Mouse (Mus musculus) gastrocnemius, postnatal 10 days (tissue): ENCODE measurements around the gene Mturn. TPM values are rescaled to one million over a fixed set of nuclear protein-coding genes. Genes with fewer than 3 reads are reported as not detected.
A peak's percentile ranks its signal among the peaks of the same experiment; 100 is the strongest.

ENCODE experiments used
- DNase-seq: peaks from one replicate; pipeline ENCODE4 v3.0.0; 2021; ENCODE audit warnings: mixed read lengths
- long read RNA-seq, 2 experiments: library from polyadenylated mRNA; stranded (forward); transcript quantifications; one replicate each; pipeline ENCODE4 v2.0.0; 2021
- total RNA-seq, 2 experiments: library from RNA; stranded (reverse); gene quantifications; 2 replicates each; pipeline ENCODE4 v1.2.3; 2021

Gene Mturn
- 1 to 10 TPM; 7.3 to 7.9 TPM for total RNA-seq
- long read RNA-seq, experiment 1, full-length matches to known transcripts: 18 of 20 reads
- long read RNA-seq, experiment 1, partial matches to known transcripts: 0 of 20 reads
- long read RNA-seq, experiment 1, other reads (novel, unspliced or antisense): 2 of 20 reads
- long read RNA-seq, experiment 2, full-length matches to known transcripts: 13 of 14 reads
- long read RNA-seq, experiment 2, partial matches to known transcripts: 0 of 14 reads
- long read RNA-seq, experiment 2, other reads (novel, unspliced or antisense): 1 of 14 reads

DNA sequence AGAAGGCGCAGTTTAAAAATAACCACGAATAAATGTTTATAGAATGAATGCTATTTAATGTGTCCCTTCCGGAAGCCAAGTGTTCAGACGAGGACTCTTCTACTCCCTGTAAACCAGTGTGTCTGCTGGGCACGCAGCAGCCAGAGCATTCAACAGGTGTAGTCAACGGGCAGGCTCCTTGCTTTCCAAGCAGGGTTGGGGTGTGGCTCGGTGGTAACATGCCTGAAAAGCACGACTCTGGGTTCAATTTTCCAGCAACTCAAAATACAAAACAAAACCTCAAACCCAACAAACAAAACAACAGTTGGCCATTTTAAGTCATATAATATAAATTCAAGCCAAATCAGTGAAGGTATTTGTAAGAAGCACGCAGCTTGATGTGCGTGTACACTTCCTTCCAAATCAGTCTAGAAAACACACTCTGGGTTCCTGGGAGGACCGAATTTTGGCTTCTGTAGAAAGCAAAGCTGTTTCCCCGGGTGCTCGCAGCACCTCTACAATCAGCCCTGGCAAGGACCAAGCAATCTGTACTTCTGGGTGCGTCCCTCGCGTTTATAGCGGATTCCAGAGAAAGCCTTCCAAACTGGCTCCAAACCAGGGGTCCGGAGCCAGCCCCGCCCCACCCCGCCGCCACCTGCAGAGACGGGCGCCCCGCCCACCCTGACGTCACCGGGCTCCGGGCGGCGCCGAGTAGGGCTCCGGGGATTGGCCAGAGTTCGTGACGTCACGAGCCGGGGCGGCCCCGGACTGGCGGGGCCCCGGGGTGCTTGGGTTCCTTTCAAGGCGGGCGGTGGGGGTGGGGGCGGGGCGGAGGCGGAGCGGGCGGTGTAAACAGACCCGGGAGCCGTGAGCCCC is at the start of gene Mturn:
Gene Mturn, plus strand, starts transcription at position 734 of the 855 bp plus-strand sequence.
- DNase-seq: peak; percentile 100

DNA sequence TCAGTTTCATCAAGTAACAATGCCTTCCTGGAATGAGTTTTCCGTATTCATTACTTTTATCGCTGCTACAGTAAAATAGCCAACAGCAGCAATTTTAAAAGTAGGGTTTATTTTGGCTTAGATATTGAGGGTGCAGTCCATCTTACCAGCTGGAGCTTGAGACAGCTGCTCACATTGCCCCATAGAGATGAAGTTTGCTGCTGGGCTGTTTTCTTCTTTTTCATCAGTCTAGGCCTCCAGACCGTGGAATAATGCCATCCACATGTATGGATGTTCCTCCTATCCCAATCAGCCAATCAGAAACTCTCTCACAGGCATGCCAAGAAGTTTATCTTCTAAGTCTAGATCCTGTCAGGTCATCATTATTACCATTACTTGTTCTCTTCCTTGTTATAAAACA is 41.5 kb upstream of the Mturn start:
- DNase-seq: no peak

DNA sequence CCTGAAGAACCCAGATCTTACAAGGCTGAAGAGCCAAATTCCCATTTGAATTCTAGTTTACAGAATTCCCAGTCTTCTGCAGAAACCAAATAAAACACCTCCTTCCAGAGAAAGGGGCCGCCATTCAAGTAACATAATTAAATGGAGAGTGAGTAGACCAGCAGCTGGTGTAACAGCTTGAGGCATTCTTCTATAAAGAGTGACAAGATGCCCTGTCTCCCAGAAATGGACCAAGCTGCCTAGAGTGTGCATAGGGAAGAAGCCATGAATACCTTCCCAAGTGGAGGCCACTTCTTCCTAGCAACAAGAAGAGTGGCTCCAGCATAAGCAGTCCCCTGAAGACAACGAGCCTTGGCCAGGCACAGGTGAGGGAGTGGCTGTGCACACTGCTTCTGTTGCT is 39.5 kb upstream of the Mturn start:
- DNase-seq: no peak

DNA sequence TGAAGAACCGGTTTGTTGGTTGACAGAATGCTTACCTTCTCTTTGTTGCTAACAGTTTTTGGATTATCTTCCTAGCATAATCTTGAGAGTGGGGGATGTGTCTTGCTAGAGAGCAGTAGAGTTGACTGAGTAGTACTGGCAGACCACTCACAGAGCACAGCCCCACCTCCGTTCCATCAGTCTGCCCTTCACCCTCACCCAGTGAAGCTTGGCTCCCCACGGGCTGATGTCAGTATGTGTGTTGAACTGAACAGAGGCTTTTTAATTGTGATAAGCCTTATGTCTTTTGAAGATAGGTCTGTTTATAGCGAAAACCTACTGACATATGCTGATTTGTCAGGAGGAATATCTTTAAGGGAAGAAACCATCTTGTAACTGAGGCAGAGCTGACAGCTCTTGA is 38.2 kb upstream of the Mturn start:
- no peak for DNase-seq

DNA sequence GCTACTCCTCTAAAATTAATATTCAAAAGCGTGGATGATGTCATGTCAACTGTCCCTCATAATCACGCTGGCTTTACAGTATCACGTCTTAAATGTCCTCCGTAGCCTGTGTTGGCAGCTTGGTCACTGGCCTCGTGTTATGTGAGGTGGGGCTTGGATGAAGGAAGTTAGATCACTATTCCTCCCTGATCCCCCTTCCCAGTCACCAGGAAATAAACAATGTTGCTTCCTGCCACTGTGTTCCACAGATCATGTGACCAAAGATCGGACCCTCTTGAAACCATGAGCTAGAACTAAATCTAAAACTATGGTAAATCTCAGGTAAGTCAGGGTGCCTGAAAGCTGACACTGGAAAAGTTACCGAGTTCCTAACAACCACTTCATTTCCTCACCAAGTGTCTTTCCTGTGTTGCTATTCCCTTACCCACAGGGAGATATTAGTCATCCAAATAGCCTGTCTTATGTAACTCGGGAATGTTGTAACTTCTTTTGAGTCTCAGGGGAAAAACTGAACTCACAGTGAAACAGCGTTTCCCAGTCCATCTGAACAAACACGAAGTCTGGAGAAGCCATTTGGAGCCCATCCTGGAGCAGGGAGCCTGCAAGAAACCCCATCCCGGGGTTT is 25.8 kb upstream of the Mturn start:
- DNase-seq: peak; percentile 13

DNA sequence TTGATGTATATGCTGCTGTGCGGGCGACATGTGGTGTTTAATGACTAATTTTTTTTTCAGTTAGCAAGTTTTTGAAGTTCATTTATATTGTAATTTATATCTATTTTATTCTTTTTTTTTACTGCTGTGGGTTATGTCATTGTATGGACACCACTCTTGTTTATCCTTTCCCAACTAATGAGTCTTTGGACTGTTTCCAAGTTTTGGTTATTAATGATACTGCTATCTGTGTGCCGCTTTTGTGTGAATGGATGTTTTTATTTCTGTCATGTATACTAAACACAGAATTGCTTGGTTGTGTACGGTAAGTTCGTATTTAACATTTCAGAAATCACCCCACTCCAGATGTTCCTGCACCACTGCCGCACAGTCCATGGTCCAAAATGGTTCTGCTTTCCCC is 23.6 kb upstream of the Mturn start:
- DNase-seq: no peak

DNA sequence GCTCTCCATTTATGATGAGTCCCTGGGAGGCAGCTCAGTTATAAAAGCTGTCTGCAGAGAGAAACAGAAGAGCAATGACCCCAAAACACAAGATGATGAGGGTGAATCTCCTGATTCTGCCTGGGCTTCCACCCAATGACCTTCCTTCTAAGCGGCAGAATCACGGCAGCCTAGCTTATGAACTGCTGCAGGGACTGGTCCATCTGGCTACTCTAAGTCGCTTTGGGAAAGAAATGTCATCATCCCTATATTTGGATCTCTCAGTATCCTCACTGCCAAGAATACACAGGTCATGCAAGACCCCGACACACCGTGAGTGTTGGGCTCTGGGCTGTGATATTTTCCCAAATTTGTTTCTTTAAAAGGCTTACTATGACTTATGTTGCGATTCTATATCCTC is 11.6 kb upstream of the Mturn start:
- DNase-seq: no peak

DNA sequence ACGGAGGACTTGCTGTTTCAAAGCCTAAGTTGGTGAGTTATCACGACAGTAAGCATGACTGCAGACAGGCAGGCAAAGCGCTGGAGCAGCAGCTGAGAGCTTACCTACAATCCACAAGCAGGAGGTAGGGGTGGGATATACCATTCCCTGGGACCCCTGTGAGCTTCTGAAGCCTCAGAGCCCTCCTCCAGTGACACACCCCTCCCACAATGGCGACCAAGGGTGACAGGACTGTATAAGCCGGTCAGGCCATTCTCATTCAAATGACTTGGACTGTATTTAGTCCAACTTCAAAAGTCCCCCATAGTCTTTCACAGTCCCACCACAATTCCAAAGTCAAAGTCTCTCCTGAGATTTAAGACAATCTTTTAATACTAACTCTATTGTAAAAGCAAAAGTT is 8.5 kb upstream of the Mturn start:
- no peak for DNase-seq

DNA sequence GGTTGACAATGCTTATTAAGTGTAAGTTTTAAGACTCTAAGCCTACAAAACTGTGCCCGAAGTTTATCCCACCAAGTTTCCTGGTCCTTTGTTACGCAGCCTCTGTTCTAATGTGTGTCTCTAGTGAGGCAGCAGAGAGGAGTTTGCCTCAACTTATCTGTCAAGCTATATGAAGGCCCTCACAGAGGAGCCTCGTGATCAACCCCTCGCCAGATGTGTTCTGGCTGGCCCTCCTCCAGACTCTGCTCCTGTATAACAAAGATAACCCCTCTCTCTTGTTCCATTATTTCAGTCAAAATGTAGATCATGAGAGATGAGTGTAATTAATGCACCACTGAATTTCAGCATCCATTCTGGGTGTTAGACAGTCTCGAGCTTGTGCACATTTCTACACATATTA is 1.7 kb upstream of the Mturn start:
- no peak for DNase-seq

DNA sequence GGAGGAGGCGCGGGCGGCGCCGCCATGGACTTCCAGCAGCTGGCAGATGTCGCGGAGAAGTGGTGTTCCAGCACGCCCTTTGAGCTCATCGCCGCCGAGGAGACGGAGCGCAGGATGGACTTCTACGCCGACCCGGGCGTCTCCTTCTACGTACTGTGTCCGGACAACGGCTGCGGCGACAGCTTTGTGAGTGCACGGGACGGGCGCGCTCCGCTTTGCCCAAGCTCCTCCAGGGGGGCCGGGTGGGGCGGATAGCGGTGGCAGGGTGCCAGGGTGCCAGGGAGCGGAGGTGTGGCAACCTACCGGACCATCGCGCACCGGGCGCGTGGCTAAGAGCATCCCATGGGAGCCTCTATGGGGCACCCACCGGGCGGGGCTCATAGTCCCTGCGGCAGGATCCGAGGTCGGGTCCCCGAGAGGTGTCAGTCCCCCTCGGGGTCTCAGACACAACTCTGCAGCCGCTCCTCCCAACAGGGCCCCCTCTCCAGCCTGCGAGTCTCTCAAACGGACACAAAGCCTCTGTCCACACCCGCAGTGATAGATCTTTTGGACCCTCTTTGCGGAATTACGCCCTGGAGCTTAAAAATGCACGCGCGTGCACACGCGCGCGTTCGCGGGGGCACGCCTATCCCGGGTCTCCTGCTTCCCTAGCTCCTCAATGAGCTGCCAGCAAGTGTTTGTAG is 463 bp downstream of the Mturn start:
- no peak for DNase-seq

DNA sequence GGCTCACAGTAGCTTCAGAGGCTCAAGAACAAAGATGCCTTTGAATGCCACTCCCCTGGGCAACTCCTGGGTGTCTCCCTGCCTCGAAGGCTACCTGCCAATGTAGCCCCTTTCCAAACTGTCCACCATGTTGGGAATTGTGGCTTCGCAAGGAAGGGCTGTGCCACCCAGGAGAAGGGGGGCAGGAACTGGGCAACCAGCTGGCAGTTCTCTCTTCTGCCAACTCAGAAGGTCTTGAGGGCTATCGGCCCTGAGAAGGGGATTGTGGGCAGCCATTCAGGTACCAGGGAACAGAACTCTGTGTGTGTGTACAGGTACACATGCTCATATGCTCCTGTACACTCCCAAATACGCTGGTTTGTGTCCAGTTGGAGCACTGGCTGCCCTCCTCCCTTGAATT is 2.7 kb downstream of the Mturn start:
- DNase-seq: no peak

DNA sequence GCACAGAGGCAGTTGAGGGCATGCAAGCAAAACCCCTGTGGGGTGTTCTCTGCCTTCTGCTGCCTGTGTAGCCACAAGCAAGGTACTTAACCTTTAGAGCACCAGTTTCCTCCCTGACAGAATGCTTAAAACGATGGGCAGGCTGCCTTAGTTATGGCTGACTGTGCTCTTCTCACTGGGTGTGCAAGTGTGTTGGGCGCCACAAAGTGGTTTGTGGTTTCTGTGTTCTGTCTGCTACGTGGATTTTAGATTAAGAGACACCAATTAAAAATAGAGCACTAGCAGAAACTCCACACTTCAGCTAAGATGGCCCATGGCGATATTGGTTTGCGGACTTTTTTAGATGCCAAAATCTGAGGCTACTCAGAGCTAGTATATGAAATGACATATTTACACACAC is 3.7 kb downstream of the Mturn start:
- no peak for DNase-seq

DNA sequence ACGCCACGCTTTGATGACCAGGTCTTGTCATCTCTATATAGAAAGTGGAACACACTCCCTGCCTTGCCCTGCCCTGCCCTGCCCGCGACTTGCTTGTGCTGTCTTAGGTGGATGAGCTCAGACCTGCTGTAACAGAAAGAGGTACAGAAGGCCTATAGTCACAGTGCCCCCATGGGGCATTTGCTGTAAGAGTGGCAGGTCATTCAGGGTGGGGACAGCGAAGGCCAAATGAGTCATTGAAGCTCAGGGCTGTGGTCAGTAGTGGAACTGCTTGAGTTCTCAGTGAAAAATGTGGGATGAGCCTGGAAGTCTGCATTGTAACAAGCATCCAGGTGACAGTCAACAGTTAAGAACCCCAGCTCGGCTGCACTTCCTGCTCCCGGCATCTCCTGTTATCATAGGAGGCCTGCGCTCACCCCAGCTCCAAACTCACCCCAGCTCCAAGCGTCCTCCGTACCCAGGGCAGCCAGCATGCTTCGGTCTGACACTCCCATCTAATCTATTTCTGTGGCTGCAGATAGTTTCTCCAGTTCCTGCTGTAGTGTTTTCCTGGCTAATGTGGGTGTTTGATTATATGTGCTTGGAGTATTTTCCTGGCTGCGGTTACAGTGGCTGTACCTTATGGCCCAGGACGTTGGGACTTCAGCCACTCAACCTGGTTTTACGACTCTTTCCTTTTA is 4.4 kb downstream of the Mturn start:
- no peak for DNase-seq

DNA sequence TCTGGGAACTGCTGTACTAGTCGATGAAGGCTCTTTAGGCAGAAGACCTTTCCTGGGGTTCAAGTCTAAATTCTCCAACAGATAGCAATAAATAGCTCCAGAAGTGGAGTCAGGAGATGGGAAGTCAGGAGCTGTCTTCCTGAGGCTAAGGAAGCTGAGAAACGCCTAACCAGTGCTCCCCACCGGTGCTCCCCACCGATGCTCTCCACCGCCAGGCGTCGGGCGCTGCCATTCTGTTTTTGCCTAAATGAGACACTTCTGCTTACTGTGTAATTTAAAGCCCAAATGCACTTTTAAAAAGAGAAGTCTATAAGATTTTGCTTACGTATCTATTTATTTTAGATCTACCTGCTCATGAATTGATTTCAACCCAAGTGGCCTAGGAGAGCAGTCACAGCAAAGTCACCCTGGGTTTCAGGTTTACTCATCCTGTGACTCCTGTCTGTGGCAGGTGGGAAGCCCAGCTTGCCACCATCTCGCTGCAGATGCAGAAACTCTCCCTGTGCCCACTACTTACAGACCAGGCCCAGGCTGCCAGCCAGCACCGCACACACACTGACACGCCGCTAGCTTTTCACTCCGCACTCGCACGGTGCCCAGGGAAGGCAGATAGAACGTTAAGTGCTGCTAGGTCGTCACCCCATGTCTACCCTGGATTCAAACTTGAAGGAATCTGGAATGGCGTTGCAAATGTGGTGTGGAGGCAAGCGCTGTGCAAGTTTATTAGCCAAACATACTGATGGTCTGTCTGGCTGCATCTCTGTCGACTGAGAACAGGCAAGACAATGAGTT is 5.7 kb downstream of the Mturn start:
- DNase-seq: no peak

DNA sequence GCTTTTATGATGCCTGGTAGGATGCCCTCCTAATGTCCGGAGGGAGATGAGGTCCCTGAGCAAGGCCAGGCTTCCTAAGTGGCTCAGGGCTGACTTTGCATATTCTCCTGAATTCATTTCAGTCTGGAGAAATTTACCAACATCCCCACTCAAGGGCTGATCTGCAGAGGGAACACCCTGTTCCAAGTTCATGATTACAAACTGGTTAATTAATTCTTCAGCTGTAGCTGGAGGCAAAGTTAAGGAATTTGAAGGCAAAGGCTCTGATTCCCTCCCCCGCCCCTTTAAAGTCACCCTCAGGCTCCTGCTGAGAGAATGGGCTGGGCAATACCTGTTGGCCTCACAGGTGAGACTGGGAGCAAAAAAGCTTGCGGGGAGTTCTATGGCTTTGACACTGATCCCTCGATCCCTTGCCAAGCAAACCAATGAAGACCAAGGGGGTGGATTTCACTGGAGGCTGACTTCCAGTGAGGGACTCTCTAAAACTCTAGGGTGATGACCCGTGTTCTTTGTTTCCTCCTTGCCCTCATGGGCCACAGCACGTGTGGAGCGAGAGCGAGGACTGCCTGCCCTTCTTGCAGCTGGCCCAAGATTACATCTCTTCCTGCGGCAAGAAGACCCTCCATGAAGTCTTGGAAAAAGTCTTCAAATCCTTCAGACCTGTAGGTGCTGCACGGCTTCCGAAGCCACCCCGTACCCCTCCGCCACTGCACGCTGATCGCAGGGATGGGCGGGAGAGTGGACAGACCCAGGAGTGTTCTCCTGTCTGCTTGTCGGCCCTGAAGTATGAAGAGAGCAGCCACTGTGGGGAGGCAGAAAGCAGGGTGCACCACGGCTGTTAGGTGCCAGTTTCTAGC is 7.3 kb downstream of the Mturn start:
- no peak for DNase-seq

DNA sequence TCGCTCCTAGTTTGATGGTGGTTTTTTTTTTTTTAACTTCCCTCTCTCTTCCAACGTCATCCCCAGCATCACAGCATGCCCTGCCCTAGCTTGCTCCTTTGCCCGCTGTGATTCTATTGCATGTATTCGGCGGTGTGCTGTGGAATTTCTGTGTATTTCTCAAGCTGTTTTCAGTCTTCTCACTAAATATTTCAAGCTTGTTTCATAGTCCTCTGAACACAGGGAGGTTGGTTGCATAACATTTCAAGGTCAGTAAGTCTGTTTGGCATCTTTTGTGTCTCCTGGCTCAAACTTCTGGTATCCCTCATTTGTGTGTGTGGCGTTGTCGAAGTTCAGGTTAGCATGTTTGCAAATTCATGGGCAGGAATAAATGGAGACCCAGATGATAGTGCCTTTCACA is 8.3 kb downstream of the Mturn start:
- no peak for DNase-seq

DNA sequence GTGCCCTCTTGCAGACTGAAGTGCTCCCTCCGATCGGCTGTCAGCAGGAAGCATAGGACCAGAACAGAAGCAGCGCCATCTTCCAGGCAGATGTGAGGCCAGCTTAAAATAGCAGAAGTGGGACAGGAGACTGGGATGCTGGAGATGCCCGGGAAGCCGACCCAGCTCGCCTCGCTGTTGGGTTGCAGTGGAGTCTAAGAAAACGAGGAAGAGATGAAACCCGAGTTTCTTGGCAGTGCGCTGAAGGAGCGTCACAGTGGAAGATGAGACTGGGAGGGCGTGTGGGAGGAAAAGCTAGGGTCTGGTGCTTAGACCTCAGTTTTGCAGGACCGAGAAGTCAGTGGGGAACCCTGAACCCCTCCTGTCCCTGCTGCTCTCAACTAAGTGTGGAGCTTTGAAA is 9.4 kb downstream of the Mturn start:
- DNase-seq: no peak

DNA sequence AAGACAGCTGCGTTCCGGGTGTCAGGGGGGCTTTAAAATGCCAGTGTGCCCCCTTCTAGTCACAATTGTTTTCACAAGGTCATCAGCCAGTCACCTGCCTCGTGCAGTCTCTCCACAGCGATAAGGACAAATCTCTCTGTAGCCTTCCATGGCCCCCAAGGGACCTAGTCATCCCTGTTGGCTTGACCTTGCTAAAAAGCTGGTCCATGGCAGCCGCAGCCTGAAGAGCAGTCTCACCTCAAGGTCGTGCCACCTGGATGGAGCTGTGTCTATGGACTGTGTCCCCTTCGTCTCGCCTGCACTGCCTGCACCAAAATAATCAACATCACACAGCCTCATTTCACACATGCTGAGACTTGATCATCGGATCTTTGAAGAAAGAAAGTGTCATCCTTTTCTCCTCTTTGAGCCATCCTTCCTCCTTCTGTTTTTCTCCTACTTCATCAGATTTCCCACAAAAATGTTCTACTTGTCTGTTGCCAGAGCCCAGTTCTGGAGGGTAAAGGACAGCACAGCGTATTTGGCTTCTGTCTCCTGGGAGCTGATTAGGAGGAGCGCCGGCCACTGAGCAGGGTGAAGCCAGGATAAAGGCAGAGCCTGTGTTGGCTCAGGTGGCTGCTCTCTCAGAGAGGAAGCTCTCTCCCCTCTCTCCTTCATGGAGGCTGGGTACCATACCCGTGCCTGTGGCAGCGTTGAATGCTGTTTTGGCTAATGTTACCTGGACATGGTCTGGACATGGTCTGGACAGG is 10.1 kb downstream of the Mturn start:
- DNase-seq: no peak

DNA sequence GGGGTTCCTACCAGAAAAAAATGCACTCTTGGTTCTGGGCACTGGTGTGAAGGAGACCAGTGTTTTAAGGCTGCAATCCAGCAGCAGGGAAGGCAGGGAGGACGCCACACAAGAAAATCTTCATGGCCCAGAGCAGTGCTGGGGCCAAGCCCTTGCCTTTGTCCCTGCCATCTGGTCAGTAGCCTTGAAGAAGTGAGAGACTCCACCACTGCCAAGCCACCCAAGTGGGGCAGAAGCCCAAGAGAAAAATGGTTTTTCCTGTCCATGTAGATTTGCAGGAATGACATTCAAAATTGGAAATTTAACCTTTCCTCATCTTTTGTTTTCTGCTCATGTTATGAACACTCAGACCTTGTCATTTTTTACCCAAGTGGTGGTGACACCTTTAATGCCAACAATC is 10.8 kb downstream of the Mturn start:
- no peak for DNase-seq

DNA sequence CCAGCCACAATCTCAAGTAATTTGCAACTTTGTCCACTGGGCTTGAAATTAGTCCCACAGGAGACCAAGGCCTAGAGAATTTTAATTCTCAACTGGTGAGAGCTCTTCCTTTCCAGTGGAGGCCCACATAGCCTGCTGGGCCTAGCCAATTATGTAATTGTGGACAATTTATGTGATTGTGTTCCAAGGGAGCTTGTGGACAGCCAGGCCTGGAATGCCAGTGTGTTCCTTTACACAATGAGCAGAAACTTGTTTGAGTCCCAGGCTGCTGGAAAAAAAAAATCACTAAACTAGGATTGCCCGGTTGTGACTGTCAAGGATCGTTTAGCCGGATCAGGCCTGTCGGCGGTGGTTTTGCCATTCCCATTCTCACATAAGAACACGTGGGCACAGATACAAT is 11.9 kb downstream of the Mturn start:
- DNase-seq: no peak
